Mouse (Mus musculus): ENCODE data around the gene Fubp1. TPM values are rescaled to one million over a fixed set of nuclear protein-coding genes. Genes with fewer than 3 reads are reported as not detected.
"Not testable (repeated sequence)": the region's sequence is repeated elsewhere in the genome, so short reads cannot be mapped to it uniquely, and the experiment has no call there.

Gene Fubp1
- total and polyA plus RNA-seq, 3 experiments, result 196 to 202 TPM; not detected in 1

DNA sequence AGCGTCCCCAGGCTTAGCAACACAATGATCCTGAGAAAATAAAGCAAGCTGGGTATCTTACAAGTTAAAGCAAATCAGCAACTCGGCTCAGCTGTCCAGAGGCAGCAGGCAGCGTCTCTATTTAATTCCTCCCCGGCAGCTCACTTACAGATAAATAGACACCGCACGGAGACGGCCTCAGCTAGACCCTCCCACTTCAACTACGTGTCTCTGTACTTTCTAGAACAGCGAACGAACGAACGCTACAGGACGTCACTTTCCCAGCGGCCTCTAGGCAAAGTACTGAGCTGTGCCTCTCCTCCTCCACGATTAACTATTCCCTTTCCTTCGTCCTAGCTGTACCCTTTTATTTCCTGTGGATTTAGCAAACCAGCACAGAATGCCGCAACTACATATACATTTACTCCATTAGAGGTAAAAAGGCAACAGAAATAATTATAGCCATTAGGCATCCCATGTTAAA lies 16.6 kb upstream of the Fubp1 start (continued):
- TF ChIP-seq POLR2AphosphoS5 (IDR thresholded peaks at IDR 0.05; ENCODE audit: borderline replicate concordance, low read depth, low read length) (peak; percentile 94; the same call in 1 of the 2 replicates), SMC3 (IDR thresholded peaks at IDR 0.05; ENCODE audit: low read depth, low read length) (no peak), MAZ (IDR thresholded peaks at IDR 0.05; ENCODE audit: low read depth, low read length) (no peak), POLR2AphosphoS2 (IDR thresholded peaks at IDR 0.05; ENCODE audit: low read length) (peak; percentile 96)

DNA sequence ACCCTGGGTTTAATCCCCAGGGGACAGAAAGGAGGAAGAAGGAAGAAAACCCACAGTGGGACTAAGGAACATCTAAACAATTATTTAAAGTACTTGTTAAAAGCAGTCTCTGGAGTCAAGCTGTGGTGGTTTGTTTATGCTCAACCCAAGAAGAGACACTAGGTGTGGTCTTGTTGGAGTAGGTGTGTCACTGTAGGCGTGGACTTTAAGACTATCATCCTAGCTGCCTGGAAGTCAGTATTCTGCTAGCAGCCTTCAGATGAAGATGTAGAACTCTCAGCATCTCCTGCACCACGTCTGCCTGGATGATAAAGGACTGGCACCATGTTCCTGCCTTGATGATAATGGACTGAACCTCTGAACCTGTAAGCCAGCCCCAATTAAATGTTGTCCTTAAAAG lies 13.0 kb upstream of the Fubp1 start:
- H3K4me1 ChIP-seq (ENCODE audit: control insufficient read depth in 1 of 2, insufficient read depth in 2 of 2, low read length in 2 of 2); H3K4me3 ChIP-seq (ENCODE audit: control insufficient read depth in 1 of 2, insufficient read depth in 1 of 2, low read depth in 2 of 2, low read length in 2 of 2); H3K27ac ChIP-seq (ENCODE audit: control insufficient read depth, low read depth, low read length); H3K9ac ChIP-seq (ENCODE audit: control insufficient read depth, low read depth, low read length, poor library complexity, severe bottlenecking); H3K9me3 ChIP-seq (replicated peaks; ENCODE audit: insufficient read depth, low read length); H3K79me2 ChIP-seq (ENCODE audit: control insufficient read depth, insufficient read depth, low read length, poor library complexity); H3K27me3 ChIP-seq (ENCODE audit: control insufficient read depth in 1 of 2, insufficient read depth in 2 of 2, low read length in 2 of 2): not testable (repeated sequence)
- peak; percentile 66 for DNase-seq (ENCODE audit: low read depth, low spot score)
- peak; percentile 38; the same call in 1 of the 2 replicates for TF ChIP-seq SIN3A (IDR thresholded peaks at IDR 0.05; ENCODE audit: low read length)
- H3K36me3 ChIP-seq (ENCODE audit: control insufficient read depth in 1 of 2, insufficient read depth in 2 of 2, low read length in 2 of 2), result peaks cover 0 to 10% of the 10 kb centered on the region in 2 experiments; a peak in 2 of 4 replicates

DNA sequence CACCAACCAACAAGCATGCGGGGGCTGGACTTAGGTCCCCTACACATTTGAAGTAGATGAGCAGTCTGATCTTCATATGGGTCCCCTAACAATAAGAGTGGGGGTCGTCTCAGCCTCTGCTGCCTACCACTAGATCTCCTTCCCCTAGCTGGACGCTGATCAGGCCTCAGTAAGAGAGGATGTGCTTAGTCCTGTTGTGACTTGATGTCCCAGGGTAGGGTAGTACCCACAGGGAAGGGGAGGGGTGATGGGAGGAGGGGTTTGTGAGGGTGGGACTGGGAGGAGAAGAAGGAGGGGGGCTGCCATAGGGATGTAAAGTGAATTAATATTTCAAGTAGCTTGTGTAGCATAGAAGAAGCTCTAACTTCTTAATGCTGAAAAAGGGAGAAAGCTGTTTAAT lies 11.1 kb upstream of the Fubp1 start:
- Histone ChIP-seq H3K79me2 (ENCODE audit: control insufficient read depth, insufficient read depth, low read length, poor library complexity) (no peaks in the 10 kb centered on the region; the same call in 1 of the 2 replicates), H3K9ac (ENCODE audit: control insufficient read depth, low read depth, low read length, poor library complexity, severe bottlenecking) (no peak overlapping the region), H3K9me3 (replicated peaks; ENCODE audit: insufficient read depth, low read length) (no peaks in the 10 kb centered on the region), H3K4me1 (ENCODE audit: control insufficient read depth in 1 of 2, insufficient read depth in 2 of 2, low read length in 2 of 2) (peaks cover 6 to 14% of the 10 kb centered on the region in 2 experiments), H3K27ac (ENCODE audit: control insufficient read depth, low read depth, low read length) (no peak overlapping the region), H3K4me3 (ENCODE audit: control insufficient read depth in 1 of 2, insufficient read depth in 1 of 2, low read depth in 2 of 2, low read length in 2 of 2) (no peak overlapping the region), H3K27me3 (ENCODE audit: control insufficient read depth in 1 of 2, insufficient read depth in 2 of 2, low read length in 2 of 2) (no peaks in the 10 kb centered on the region), H3K36me3 (ENCODE audit: control insufficient read depth in 1 of 2, insufficient read depth in 2 of 2, low read length in 2 of 2) (peaks cover 0 to 19% of the 10 kb centered on the region in 2 experiments; a peak in 2 of 4 replicates)
- DNase-seq (ENCODE audit: low read depth, low spot score), result no peak
- TF ChIP-seq RAD21 (IDR thresholded peaks at IDR 0.05; ENCODE audit: low read depth, low read length), result no peak
- TF ChIP-seq MYC (IDR thresholded peaks at IDR 0.05; ENCODE audit: low read depth, low read length), result no peak
- no peak for TF ChIP-seq CHD1 (IDR thresholded peaks at IDR 0.05; ENCODE audit: low read depth, low read length)
- no peak for TF ChIP-seq TBP (IDR thresholded peaks at IDR 0.05; ENCODE audit: low read depth, low read length)
- TF ChIP-seq CHD2 (IDR thresholded peaks at IDR 0.05; ENCODE audit: low read length), result no peak
- no peak for TF ChIP-seq ZC3H11A (IDR thresholded peaks at IDR 0.05; ENCODE audit: low read depth, low read length)
- TF ChIP-seq JUND (IDR thresholded peaks at IDR 0.05; ENCODE audit: low read depth, low read length), result no peak
- no peak for TF ChIP-seq SIN3A (IDR thresholded peaks at IDR 0.05; ENCODE audit: low read length)
- no peak for TF ChIP-seq ZNF384 (IDR thresholded peaks at IDR 0.05; ENCODE audit: low read depth, low read length)
- no peak for TF ChIP-seq UBTF (IDR thresholded peaks at IDR 0.05; ENCODE audit: borderline replicate concordance, insufficient read depth, low read depth, low read length)
- TF ChIP-seq NRF1 (IDR thresholded peaks at IDR 0.05; ENCODE audit: insufficient read depth, low read depth, low read length, poor library complexity, severe bottlenecking), result no peak
- no peak for TF ChIP-seq TCF12 (IDR thresholded peaks at IDR 0.05; ENCODE audit: low read depth, low read length)
- no peak for TF ChIP-seq GATA1 (IDR thresholded peaks at IDR 0.05; ENCODE audit: low read depth, low read length)
- TF ChIP-seq EP300 (IDR thresholded peaks at IDR 0.05; ENCODE audit: low read depth in 1 of 2, low read length in 2 of 2), result no peak
- no peak for TF ChIP-seq E2F4 (IDR thresholded peaks at IDR 0.05; ENCODE audit: borderline replicate concordance, low read depth, low read length)
- no peak for TF ChIP-seq POLR2AphosphoS2 (IDR thresholded peaks at IDR 0.05; ENCODE audit: low read length)
- no peak for TF ChIP-seq RCOR1 (IDR thresholded peaks at IDR 0.05; ENCODE audit: low read depth, low read length)
- TF ChIP-seq TAL1 (IDR thresholded peaks at IDR 0.05; ENCODE audit: low read length), result no peak
- no peak for TF ChIP-seq MAFK (IDR thresholded peaks at IDR 0.05; ENCODE audit: borderline replicate concordance, low read depth, low read length)

Data from MEL (cell line).